26 mouse cellular contexts compared by ENCODE assay signal in the genomic region with DNA sequence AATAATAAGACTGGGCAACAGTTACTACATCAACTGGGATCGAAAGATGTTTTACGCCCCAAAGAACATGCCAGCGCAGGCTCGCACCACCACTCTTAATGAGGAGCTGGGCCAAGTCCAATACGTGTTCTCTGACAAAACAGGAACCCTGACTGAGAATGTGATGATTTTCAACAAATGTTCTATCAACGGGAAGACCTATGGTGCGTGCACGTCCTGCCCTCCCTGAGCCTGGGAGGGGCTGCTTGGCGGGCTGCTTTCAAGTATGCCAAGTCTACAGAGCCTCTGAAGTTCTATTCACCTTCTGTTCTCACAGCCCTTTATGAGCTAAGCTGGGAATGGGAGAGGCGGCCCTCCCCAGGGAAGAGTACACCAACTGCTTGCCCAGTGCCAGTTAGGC. TPM values are rescaled to one million over a fixed set of nuclear protein-coding genes. Genes with fewer than 3 reads are reported as not detected.
DNase-seq lines count a peak whose midpoint lies in the region; ATAC-seq lines count a peak whose summit lies in the region.
"Had no signal": no experiment of that assay in that cellular context is flagged by ENCODE, and none has a peak within 500 bp of the region (broad histone marks: within the 10 kb centered on the region; RNA-seq: fewer than 3 reads in every experiment).

No protein-coding gene starts in this region.

- no peaks in the 10 kb centered on the region for H3K27me3 ChIP-seq in forebrain, embryonic 16.5 days (replicated peaks; ENCODE audit: control insufficient read depth, insufficient read depth, low read length)
- H3K27me3 ChIP-seq in forebrain, embryonic 12.5 days = no peaks in the 10 kb centered on the region
- H3K27me3 ChIP-seq: embryonic facial prominence, embryonic 12.5 days; embryonic facial prominence, embryonic 15.5 days; heart, embryonic 12.5 days; heart, embryonic 15.5 days; hindbrain, embryonic 13.5 days; intestine, embryonic 15.5 days; Patski had no signal

- no peak overlapping the region for H3K9ac ChIP-seq in forebrain, embryonic 16.5 days (replicated peaks; ENCODE audit: low read depth, low read length)
- H3K9ac ChIP-seq in forebrain, embryonic 12.5 days = no peak overlapping the region
- H3K9ac ChIP-seq: embryonic facial prominence, embryonic 12.5 days; embryonic facial prominence, embryonic 15.5 days; heart, embryonic 12.5 days; heart, embryonic 15.5 days; hindbrain, embryonic 13.5 days; intestine, embryonic 15.5 days had no signal

- no peaks in the 10 kb centered on the region for H3K36me3 ChIP-seq in forebrain, embryonic 16.5 days (ENCODE audit: control insufficient read depth, insufficient read depth)
- no peaks in the 10 kb centered on the region for H3K36me3 ChIP-seq in forebrain, embryonic 12.5 days (replicated peaks)
- H3K36me3 ChIP-seq: embryonic facial prominence, embryonic 12.5 days; embryonic facial prominence, embryonic 15.5 days; heart, embryonic 12.5 days; heart, embryonic 15.5 days; hindbrain, embryonic 10.5 days; hindbrain, embryonic 13.5 days; intestine, embryonic 15.5 days had no signal

- peak; percentile 54; the same call in 1 of the 2 replicates for ATAC-seq in forebrain, embryonic 16.5 days
- no peak for ATAC-seq in forebrain, embryonic 12.5 days (ENCODE audit: low FRiP score)
- ATAC-seq: hindbrain, embryonic 16.5 days; intestine, embryonic 15.5 days; Patski had no signal

- H3K4me3 ChIP-seq in forebrain, embryonic 16.5 days (replicated peaks; ENCODE audit: low read length) = no peak overlapping the region
- H3K4me3 ChIP-seq in forebrain, embryonic 12.5 days (replicated peaks) = no peak overlapping the region
- H3K4me3 ChIP-seq: embryonic facial prominence, embryonic 12.5 days; embryonic facial prominence, embryonic 15.5 days; heart, embryonic 12.5 days; heart, embryonic 15.5 days; hindbrain, embryonic 10.5 days; hindbrain, embryonic 13.5 days; intestine, embryonic 15.5 days had no signal

- DNase-seq in cerebellum, postnatal 10 days = peak; percentile 6 to 10
- no peak for DNase-seq in cerebellum, postnatal 25 days
- peak; percentile 56 for DNase-seq in retina, postnatal 1 day
- DNase-seq in retina, embryonic 14.5 days (ENCODE audit: low spot score) = no peak
- DNase-seq in thymus, adult 18-20 months = no peak
- DNase-seq: adrenal gland, postnatal 10 days; adrenal gland, postnatal 36 days; cerebellum, adult 11 months; cerebellum, adult 2 months; cerebellum, postnatal 14 days; gastrocnemius, postnatal 10 days; gastrocnemius, postnatal 36 days; heart, postnatal 10 days; heart, postnatal 36 days; kidney, adult 11 months had no signal

- no peaks in the 10 kb centered on the region for H3K9me3 ChIP-seq in forebrain, embryonic 16.5 days (ENCODE audit: control insufficient read depth, low read length)
- H3K9me3 ChIP-seq in forebrain, embryonic 12.5 days = no peaks in the 10 kb centered on the region
- H3K9me3 ChIP-seq: embryonic facial prominence, embryonic 12.5 days; embryonic facial prominence, embryonic 15.5 days; heart, embryonic 12.5 days; heart, embryonic 15.5 days; hindbrain, embryonic 10.5 days; hindbrain, embryonic 13.5 days; intestine, embryonic 15.5 days had no signal

- peak overlapping the region; percentile 2; the same call in 1 of the 2 replicates for H3K4me2 ChIP-seq in forebrain, embryonic 16.5 days (ENCODE audit: low read length)
- no peak overlapping the region for H3K4me2 ChIP-seq in forebrain, embryonic 12.5 days
- H3K4me2 ChIP-seq: embryonic facial prominence, embryonic 12.5 days; embryonic facial prominence, embryonic 15.5 days; heart, embryonic 12.5 days; heart, embryonic 15.5 days; hindbrain, embryonic 13.5 days; intestine, embryonic 15.5 days had no signal

- no peak overlapping the region for H3K27ac ChIP-seq in forebrain, embryonic 16.5 days (ENCODE audit: low read length)
- H3K27ac ChIP-seq in forebrain, embryonic 12.5 days = no peak overlapping the region
- H3K27ac ChIP-seq: embryonic facial prominence, embryonic 12.5 days; embryonic facial prominence, embryonic 15.5 days; heart, embryonic 15.5 days; hindbrain, embryonic 10.5 days; hindbrain, embryonic 13.5 days; intestine, embryonic 15.5 days had no signal

- 44% methylated on average over 10 of the region's 10 CpGs for WGBS in forebrain, embryonic 16.5 days
- 81% methylated on average over 10 of the region's 10 CpGs for WGBS in forebrain, embryonic 12.5 days

- peaks cover 5% of the 10 kb centered on the region for H3K4me1 ChIP-seq in forebrain, embryonic 16.5 days (replicated peaks; ENCODE audit: control insufficient read depth, insufficient read depth, low read length)
- H3K4me1 ChIP-seq in forebrain, embryonic 12.5 days = no peaks in the 10 kb centered on the region
- H3K4me1 ChIP-seq: embryonic facial prominence, embryonic 12.5 days; embryonic facial prominence, embryonic 15.5 days; heart, embryonic 15.5 days; hindbrain, embryonic 10.5 days; hindbrain, embryonic 13.5 days; intestine, embryonic 15.5 days had no signal

RNA-seq across cellular contexts. Expression of gene Rusc2, which starts 39.3 kb away (rescaled TPM):
- polyA plus RNA-seq in forebrain, embryonic 16.5 days (2015; fragmentation: Nextera tagmentation; extraction: Ambion mirVana) = 64.6 and 74.8 TPM in 2 replicates
- 37.6 and 44.9 TPM in 2 replicates for polyA plus RNA-seq in forebrain, embryonic 12.5 days (2016; fragmentation: Nextera tagmentation; extraction: Ambion mirVana)

Comparison
In these comparisons a context has a peak if more than half of its experiments do, and no peak if none do; other contexts are left out.
1. DNase-seq: peak in cerebellum, postnatal 10 days (2 of 2) and retina, postnatal 1 day (single experiment); none in cerebellum, postnatal 25 days (0 of 2), retina, embryonic 14.5 days (single experiment) and thymus, adult 18-20 months (0 of 2).